Mouse (Mus musculus) kidney, postnatal 0 days (tissue): ENCODE results near the gene Mad2l2. TPM values are rescaled to one million over a fixed set of nuclear protein-coding genes. Genes with fewer than 3 reads are reported as not detected.

Experiments used
- ATAC-seq: fragments of 200-750 bp; cut with Nextera tagmentation; replicated peaks from 2 replicates; pipeline ENCODE4 v1.8.0; 2017; ENCODE audit warnings: low read depth, moderate number of reproducible peaks, moderate TSS enrichment, moderate library complexity; ENCODE audit not compliant: low FRiP score
- DNase-seq: peaks from one replicate; pipeline ENCODE4 v3.0.0-alpha.2; 2016; ENCODE audit warnings: low spot score
- H3K27ac ChIP-seq: fragments of 300-500 bp; sonication (generic); 2 replicates; pipeline ENCODE4 v1.5.1; 2014; ENCODE audit warnings: mild to moderate bottlenecking
- H3K27me3 ChIP-seq: fragments of 300-500 bp; sonication (generic); 2 replicates; pipeline ENCODE4 v1.6.1; 2014; ENCODE audit warnings: low read length, mixed read lengths; ENCODE audit not compliant: insufficient read depth
- H3K36me3 ChIP-seq: fragments of 300-500 bp; sonication (generic); 2 replicates; pipeline ENCODE4 v1.6.1; 2014; ENCODE audit warnings: low read length, mixed read lengths; ENCODE audit not compliant: insufficient read depth
- H3K4me1 ChIP-seq: fragments of 300-500 bp; sonication (generic); replicated peaks from 2 replicates; pipeline ENCODE4 v1.6.1; 2014; ENCODE audit warnings: antibody characterized with exemption, low read length, mixed read lengths; ENCODE audit not compliant: insufficient read depth
- H3K4me2 ChIP-seq: fragments of 300-500 bp; sonication (generic); 2 replicates; pipeline ENCODE4 v1.6.1; 2014; ENCODE audit warnings: mild to moderate bottlenecking, low read length, moderate library complexity, mixed read lengths
- H3K4me3 ChIP-seq: fragments of 300-500 bp; sonication (generic); replicated peaks from 2 replicates; pipeline ENCODE4 v1.5.1; 2014; ENCODE audit warnings: low read depth, low read length
- H3K9ac ChIP-seq: fragments of 300-500 bp; sonication (generic); 2 replicates; pipeline ENCODE4 v1.6.1; 2014; ENCODE audit warnings: low read depth, low read length
- H3K9me3 ChIP-seq: fragments of 300-500 bp; sonication (generic); replicated peaks from 2 replicates; pipeline ENCODE4 v1.6.1; 2016; ENCODE audit warnings: low read length, inconsistent platforms, mixed read lengths
- CTCF ChIP-seq: IDR thresholded peaks from 2 replicates; pipeline ENCODE4 v1.5.1; 2016; ENCODE audit warnings: antibody characterized with exemption, low read depth, mild to moderate bottlenecking, moderate library complexity
- WGBS: fragments of 180-500 bp; shearing (Covaris S2); extraction: QIAGEN DNeasy Blood & Tissue Kit; methylation state at CpG from one replicate; pipeline ENCODE4 v1.1.7; 2014; 5-methylcytosine and 5-hydroxymethylcytosine counted together
- polyA plus RNA-seq: library from polyadenylated mRNA; unstranded; fragments of >200 nt; fragmentation: Nextera tagmentation; extraction: Ambion mirVana; gene quantifications from 2 replicates; pipeline ENCODE4 v1.2.1, GENCODE M21; 2015

Gene Mad2l2
- polyA plus RNA-seq, 1 experiment from 2014 or later: 73.1 TPM

DNA sequence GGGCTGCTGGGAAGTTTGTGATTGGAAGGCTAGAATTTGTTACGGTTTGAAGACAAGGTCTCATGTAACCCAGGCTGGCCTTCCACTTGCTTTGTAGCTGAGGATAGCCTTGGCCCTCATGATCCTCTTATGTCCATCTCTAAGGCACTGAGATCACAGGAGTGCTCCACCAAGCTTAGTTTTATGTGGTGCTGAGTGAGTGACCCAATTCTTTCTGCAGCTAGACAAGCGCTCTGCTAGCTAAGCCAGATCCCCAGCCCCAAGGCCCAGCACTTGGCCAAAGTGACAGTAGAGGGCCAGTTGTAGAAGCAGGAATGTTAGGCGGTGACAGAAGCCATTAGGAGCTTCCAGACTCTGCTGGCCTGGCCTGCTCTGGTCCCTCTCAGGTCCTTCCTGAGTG lies 26.0 kb upstream of the Mad2l2 start:
- Histone ChIP-seq H3K4me3 (no peak overlapping the region), H3K9ac (no peak overlapping the region), H3K27ac (no peak overlapping the region), H3K4me1 (peaks cover 9% of the 10 kb centered on the region), H3K36me3 (no peaks in the 10 kb centered on the region), H3K27me3 (no peaks in the 10 kb centered on the region), H3K9me3 (no peaks in the 10 kb centered on the region), H3K4me2 (no peak overlapping the region)
- TF ChIP-seq CTCF: no peak
- ATAC-seq: no peak
- no peak for DNase-seq
- 90% methylated on average over 3 of the region's 3 CpGs for WGBS

DNA sequence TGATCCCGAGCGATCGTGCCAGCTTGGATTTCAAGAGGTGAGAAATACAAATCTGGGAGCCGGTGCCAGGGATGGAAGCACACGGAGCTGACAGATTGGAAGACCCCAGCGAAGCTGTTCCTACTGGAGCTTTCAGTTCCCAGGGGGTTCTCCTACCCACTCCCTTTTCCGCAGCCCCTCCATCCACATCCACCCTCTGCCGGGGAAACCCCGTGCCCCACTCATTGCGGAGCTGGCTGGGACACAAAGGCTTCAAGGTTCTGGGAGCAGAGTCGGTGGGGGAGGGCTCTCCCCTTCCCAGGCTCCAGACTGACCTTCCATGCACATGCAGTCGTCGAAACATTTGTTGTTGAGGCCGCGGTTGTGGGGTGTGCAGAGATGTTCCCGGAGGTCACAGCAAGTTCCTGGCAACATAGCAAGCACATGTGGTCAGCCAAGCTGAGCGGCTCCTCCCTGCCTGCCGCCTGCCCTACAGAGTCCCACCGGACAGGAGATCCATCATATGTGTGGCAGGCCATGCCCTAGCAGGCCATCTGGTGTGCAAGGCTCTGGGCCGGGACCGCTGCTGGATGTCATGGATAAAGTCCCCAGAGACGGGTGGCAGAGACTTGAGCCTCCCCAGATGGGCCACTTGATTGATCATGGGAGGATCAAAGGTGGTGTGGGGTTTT lies 22.4 kb upstream of the Mad2l2 start:
- ATAC-seq (peak; percentile 89), DNase-seq (peak; percentile 80)
- Histone ChIP-seq H3K27ac (no peak overlapping the region), H3K4me3 (no peak overlapping the region), H3K9me3 (no peaks in the 10 kb centered on the region), H3K9ac (0 out of 2 replicates have a peak overlapping the region, but pooled peaks have one; percentile 23), H3K36me3 (no peaks in the 10 kb centered on the region), H3K27me3 (no peaks in the 10 kb centered on the region), H3K4me2 (peak overlapping the region; percentile 25; the same call in 1 of the 2 replicates), H3K4me1 (peaks cover 9% of the 10 kb centered on the region)
- no peak; the same call in 1 of the 2 replicates for TF ChIP-seq CTCF
- 7% methylated on average over 22 of the region's 22 CpGs for WGBS

DNA sequence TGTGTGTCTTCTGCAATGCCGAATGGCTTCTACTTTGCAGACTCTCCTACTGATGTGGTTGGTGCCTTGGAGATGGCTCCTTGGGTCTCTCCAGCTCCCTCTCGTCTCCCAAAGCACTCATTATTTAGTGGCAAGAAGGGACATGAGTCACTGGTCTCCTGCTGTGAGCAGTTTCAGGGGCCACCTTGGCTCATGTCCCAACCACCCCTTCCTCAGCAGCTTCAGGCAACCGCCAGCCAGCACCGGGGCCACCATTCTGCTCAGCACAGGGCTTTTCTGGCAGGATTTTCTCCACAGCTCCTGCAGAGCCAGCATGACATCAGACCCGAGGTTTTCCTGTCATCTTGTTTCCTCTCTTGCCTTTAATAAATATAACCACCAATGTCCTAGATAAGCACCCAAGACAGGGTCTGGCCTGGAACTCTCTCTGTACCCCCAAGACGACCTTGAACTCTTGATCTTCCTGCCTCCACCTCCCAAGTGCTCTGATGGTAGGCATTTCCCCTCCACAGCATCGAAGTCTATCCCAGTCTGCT lies 21.6 kb upstream of the Mad2l2 start:
- 35% methylated on average over 7 of the region's 7 CpGs for WGBS
- H3K9me3 ChIP-seq: no peaks in the 10 kb centered on the region
- ATAC-seq: no peak
- peaks cover 9% of the 10 kb centered on the region for H3K4me1 ChIP-seq
- no peaks in the 10 kb centered on the region for H3K36me3 ChIP-seq
- H3K4me3 ChIP-seq: no peak overlapping the region
- no peaks in the 10 kb centered on the region for H3K27me3 ChIP-seq
- H3K9ac ChIP-seq: no peak overlapping the region
- TF ChIP-seq CTCF: no peak
- H3K27ac ChIP-seq: no peak overlapping the region
- no peak for DNase-seq
- no peak overlapping the region for H3K4me2 ChIP-seq

DNA sequence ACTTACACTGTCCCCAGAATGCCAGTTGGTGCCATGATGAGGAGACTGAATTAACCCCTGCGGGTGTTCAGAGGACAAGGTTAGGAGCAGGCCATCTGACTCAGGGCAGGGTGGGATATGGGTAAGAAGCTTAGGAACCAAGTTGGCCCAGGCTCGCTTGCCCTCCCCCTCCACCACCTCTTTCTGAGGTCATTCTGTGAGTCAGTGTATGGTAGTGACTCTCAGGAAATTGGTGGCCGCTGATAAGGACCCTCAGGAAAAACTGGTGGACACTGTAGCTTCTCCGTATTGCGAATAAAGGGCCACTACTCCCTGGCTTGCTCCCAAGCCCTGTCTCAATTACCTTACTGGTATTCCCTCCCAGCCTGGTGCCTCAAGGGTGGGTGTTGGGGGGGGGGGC lies 21.0 kb upstream of the Mad2l2 start:
- ATAC-seq: no peak
- no peak for TF ChIP-seq CTCF
- Histone ChIP-seq H3K4me1 (peaks cover 9% of the 10 kb centered on the region), H3K9ac (no peak overlapping the region), H3K36me3 (no peaks in the 10 kb centered on the region), H3K9me3 (no peaks in the 10 kb centered on the region), H3K4me3 (no peak overlapping the region), H3K27ac (no peak overlapping the region), H3K4me2 (no peak overlapping the region), H3K27me3 (no peaks in the 10 kb centered on the region)
- DNase-seq: no peak
- 76% methylated on average over 5 of the region's 5 CpGs for WGBS

DNA sequence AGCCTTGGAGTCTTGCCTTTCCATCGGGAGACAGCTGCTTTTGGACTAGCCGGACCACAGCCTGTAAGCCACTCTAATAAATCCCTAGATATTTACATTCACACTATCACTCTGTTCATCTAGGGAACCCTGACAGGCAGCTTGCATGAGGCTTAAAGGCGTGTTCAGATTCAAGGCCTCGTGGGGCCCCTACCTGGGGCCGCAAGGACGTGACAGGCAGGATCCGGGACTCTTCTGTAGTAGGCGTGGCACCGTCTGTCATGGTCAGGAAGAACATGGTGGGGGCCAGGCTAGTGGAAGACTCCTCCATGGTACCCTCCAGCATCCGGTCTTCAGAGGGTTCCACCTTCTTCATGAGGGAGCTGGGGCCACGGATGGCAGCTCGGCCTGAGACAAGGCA lies 17.7 kb upstream of the Mad2l2 start:
- H3K9ac ChIP-seq: no peak overlapping the region
- H3K9me3 ChIP-seq: no peaks in the 10 kb centered on the region
- no peak overlapping the region for H3K4me3 ChIP-seq
- no peak overlapping the region for H3K4me2 ChIP-seq
- WGBS: 81% methylated on average over 12 of the region's 12 CpGs
- no peak for ATAC-seq
- peaks cover 6% of the 10 kb centered on the region for H3K4me1 ChIP-seq
- no peak overlapping the region for H3K27ac ChIP-seq
- H3K27me3 ChIP-seq: no peaks in the 10 kb centered on the region
- TF ChIP-seq CTCF: no peak
- DNase-seq: no peak
- H3K36me3 ChIP-seq: no peaks in the 10 kb centered on the region

DNA sequence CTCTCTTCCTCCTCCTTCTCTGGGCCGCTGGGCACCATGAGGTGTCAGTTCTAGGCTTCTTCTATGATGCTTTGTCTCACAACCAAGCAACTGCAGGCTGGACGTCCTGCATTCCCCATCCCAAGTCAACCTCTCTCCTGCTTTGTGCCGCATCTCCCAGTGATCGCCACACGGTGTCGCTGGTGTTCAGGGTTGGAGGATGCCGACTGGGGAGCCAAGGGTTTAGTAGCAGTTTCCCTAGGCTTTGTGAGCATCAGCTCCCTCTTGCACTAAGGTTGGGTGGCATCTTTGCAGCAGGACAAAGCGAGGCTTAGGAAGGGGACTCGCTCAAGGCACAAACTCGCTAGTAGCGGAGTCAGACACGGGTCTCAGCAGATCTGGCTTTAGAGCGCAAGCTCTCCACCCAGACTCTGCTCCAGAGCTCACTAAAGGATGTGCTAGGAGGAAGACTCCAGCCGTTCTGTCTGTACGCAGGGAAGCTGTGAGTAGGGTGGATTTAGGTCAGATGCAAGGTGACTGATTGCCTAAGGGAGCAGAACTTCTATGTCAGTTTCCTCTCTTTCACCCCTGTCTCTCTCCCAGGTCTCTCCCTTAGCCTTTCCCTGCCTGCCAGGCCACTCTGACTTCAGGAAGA lies 15.3 kb upstream of the Mad2l2 start:
- H3K36me3 ChIP-seq: no peaks in the 10 kb centered on the region
- peak overlapping the region; percentile 15 for H3K4me2 ChIP-seq
- no peak overlapping the region for H3K4me3 ChIP-seq
- peak; percentile 99 for TF ChIP-seq CTCF
- ATAC-seq (peak; percentile 52), DNase-seq (peak; percentile 94)
- WGBS: 3% methylated on average over 15 of the region's 15 CpGs
- H3K4me1 ChIP-seq: no peaks in the 10 kb centered on the region; the same call in 1 of the 2 replicates
- H3K27me3 ChIP-seq: no peaks in the 10 kb centered on the region
- 0 out of 2 replicates have a peak overlapping the region, but pooled peaks have one; percentile 1 for H3K27ac ChIP-seq
- no peak overlapping the region for H3K9ac ChIP-seq
- H3K9me3 ChIP-seq: no peaks in the 10 kb centered on the region
